Mouse (Mus musculus) midbrain, embryonic 13.5 days (tissue): ENCODE results near the gene Sh3bp4. TPM values are rescaled to one million over a fixed set of nuclear protein-coding genes. Genes with fewer than 3 reads are reported as not detected.
A peak's percentile ranks its signal among the peaks of the same experiment; 100 is the strongest.

Experiments used
- ATAC-seq: fragments of 200-750 bp; cut with Nextera tagmentation; 2 replicates; pipeline ENCODE4 v1.8.0; 2017; ENCODE audit warnings: mild to moderate bottlenecking, moderate TSS enrichment, moderate library complexity
- H3K27ac ChIP-seq: fragments of 300-500 bp; sonication (generic); 2 replicates; pipeline ENCODE4 v1.5.1; 2015; ENCODE audit warnings: inconsistent platforms, mild to moderate bottlenecking, moderate library complexity
- H3K27me3 ChIP-seq: fragments of 300-500 bp; sonication (generic); 2 replicates; pipeline ENCODE4 v1.6.1; 2015; ENCODE audit warnings: mild to moderate bottlenecking, inconsistent platforms
- H3K36me3 ChIP-seq: fragments of 300-500 bp; sonication (generic); 2 replicates; pipeline ENCODE4 v1.6.1; 2015; ENCODE audit warnings: mild to moderate bottlenecking, inconsistent platforms
- H3K4me1 ChIP-seq: fragments of 300-500 bp; sonication (generic); replicated peaks from 2 replicates; pipeline ENCODE4 v1.6.1; 2015; ENCODE audit warnings: inconsistent platforms
- H3K4me2 ChIP-seq: fragments of 300-500 bp; sonication (generic); replicated peaks from 2 replicates; pipeline ENCODE4 v1.6.1; 2015; ENCODE audit warnings: moderate library complexity, mild to moderate bottlenecking, inconsistent platforms
- H3K4me3 ChIP-seq: fragments of 300-500 bp; sonication (generic); replicated peaks from 2 replicates; pipeline ENCODE4 v1.5.1; 2015; ENCODE audit warnings: mild to moderate bottlenecking, inconsistent platforms
- H3K9ac ChIP-seq: fragments of 300-500 bp; sonication (generic); replicated peaks from 2 replicates; pipeline ENCODE4 v1.6.1; 2015; ENCODE audit warnings: mild to moderate bottlenecking, inconsistent platforms
- H3K9me3 ChIP-seq: fragments of 300-500 bp; sonication (generic); 2 replicates; pipeline ENCODE4 v1.6.1; 2016; ENCODE audit warnings: mild to moderate bottlenecking, inconsistent platforms
- whole genome bisulfite sequencing: fragments of 180-500 bp; shearing (Covaris S2); methylation state at CpG from one replicate; pipeline ENCODE4 v1.1.7; 2015; 5-methylcytosine and 5-hydroxymethylcytosine counted together
- polyA plus RNA-seq: library from polyadenylated mRNA; unstranded; fragments of >200 nt; fragmentation: Nextera tagmentation; extraction: Ambion mirVana; gene quantifications from 2 replicates; pipeline ENCODE4 v1.2.1, GENCODE M21; 2015

Sh3bp4 gene
- polyA plus RNA-seq, 1 experiment from 2014 or later = 13.2 TPM

DNA sequence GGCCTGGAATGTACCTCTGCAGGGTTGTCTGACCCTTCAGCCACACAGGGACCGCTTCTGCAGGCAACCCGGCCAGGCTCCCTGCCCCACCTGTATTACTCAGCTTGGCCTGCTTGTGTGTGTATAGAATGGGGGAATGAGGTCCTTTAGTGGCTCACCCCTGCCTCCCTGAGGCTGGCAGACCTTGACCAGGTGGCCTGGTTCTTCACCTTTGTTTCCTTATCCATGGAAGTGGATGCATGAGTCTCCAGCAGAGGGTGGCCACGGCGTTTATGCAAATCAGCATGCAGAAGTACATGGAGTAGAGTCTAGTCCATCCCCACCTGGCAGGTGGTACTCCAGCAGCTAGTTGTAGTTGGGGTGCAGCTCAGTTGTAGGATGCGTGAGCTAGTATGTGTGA lies 48.6 kb downstream of the Sh3bp4 start:
- Histone ChIP-seq H3K9ac (no peak overlapping the region), H3K36me3 (no peaks in the 10 kb centered on the region), H3K4me2 (no peak overlapping the region), H3K27me3 (no peaks in the 10 kb centered on the region), H3K27ac (no peak overlapping the region), H3K9me3 (no peaks in the 10 kb centered on the region), H3K4me3 (no peak overlapping the region), H3K4me1 (peaks cover 19% of the 10 kb centered on the region)
- no peak for ATAC-seq
- WGBS = 84% methylated on average over 5 of the region's 5 CpGs

GRCm38 (mm10) chr1:89120290-89120689 lies 50.1 kb downstream of the Sh3bp4 start:
- ATAC-seq = no peak
- H3K4me3 ChIP-seq = no peak overlapping the region
- WGBS = 76% methylated on average over 4 of the region's 4 CpGs
- H3K4me2 ChIP-seq = no peak overlapping the region
- no peak overlapping the region for H3K27ac ChIP-seq
- no peaks in the 10 kb centered on the region for H3K9me3 ChIP-seq
- H3K4me1 ChIP-seq = peaks cover 19% of the 10 kb centered on the region
- H3K9ac ChIP-seq = no peak overlapping the region
- H3K27me3 ChIP-seq = no peaks in the 10 kb centered on the region
- no peaks in the 10 kb centered on the region for H3K36me3 ChIP-seq

- Histone ChIP-seq H3K4me2 (no peak overlapping the region), H3K9ac (no peak overlapping the region), H3K4me1 (peaks cover 19% of the 10 kb centered on the region), H3K27ac (no peak overlapping the region), H3K27me3 (no peaks in the 10 kb centered on the region), H3K4me3 (no peak overlapping the region), H3K36me3 (no peaks in the 10 kb centered on the region), H3K9me3 (no peaks in the 10 kb centered on the region)
- WGBS = 80% methylated on average over 8 of the region's 8 CpGs
- no peak for ATAC-seq
Measured at GRCm38 (mm10) chr1:89121466-89121865, 51.3 kb downstream of the Sh3bp4 start.

DNA sequence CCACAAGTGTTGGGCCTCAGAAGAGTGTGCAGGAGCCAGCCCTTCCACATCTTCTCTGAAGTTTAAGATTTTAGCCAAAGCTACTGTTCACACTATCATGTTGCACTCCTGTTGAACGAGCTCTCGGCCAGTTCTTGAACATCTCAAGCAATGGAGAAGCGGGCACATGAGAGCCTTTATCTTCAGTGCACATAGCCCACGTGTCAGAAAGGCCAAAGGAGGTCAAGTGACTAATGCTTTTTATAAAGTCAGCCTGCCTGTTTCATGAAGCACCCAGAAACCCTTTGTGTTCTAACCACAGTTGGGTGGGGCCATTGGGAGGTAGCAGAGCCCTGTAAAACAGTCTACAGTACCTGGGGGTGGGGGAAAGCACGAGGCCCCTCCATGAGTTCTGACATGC lies 52.2 kb downstream of the Sh3bp4 start:
- Histone ChIP-seq H3K4me3 (no peak overlapping the region), H3K9me3 (peaks cover 6% of the 10 kb centered on the region; the same call in 1 of the 2 replicates), H3K4me2 (no peak overlapping the region), H3K9ac (no peak overlapping the region), H3K36me3 (peaks cover 3% of the 10 kb centered on the region; the same call in 1 of the 2 replicates), H3K4me1 (peaks cover 19% of the 10 kb centered on the region), H3K27ac (no peak overlapping the region), H3K27me3 (no peaks in the 10 kb centered on the region)
- ATAC-seq = no peak
- WGBS = 79% methylated on average over 5 of the region's 5 CpGs

DNA sequence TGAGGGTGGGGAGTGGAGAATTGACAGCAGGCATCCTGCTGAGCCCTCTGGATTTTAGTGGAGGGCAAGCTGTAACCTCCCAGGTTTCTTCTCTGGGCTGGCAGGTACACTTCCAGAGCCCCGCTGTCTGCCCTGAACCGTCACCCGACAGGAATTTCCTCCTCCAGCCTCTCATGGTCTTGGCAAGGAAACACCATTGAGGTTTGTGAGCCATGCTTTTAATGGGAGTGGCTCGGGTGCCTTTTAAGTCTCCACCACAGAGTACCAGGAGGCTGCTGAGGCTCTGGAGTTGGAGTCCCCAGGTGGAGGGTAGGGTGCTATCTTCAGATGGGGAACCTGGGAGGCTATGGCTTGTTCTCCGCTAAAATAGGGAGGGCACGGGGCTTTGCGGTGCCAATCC lies 53.9 kb downstream of the Sh3bp4 start:
- 91% methylated on average over 7 of the region's 7 CpGs for WGBS
- Histone ChIP-seq H3K9me3 (peaks cover 6% of the 10 kb centered on the region; the same call in 1 of the 2 replicates), H3K27me3 (no peaks in the 10 kb centered on the region), H3K4me1 (peaks cover 19% of the 10 kb centered on the region), H3K36me3 (peaks cover 3% of the 10 kb centered on the region; the same call in 1 of the 2 replicates), H3K4me3 (no peak overlapping the region), H3K4me2 (no peak overlapping the region), H3K27ac (no peak overlapping the region), H3K9ac (no peak overlapping the region)
- ATAC-seq = no peak

GRCm38 (mm10) chr1:89127163-89127562 lies 56.9 kb downstream of the Sh3bp4 start:
- WGBS = 96% methylated on average over 3 of the region's 3 CpGs
- Histone ChIP-seq H3K4me3 (no peak overlapping the region), H3K27me3 (no peaks in the 10 kb centered on the region), H3K27ac (no peak overlapping the region), H3K9me3 (peaks cover 6% of the 10 kb centered on the region; the same call in 1 of the 2 replicates), H3K36me3 (peaks cover 3% of the 10 kb centered on the region; the same call in 1 of the 2 replicates), H3K9ac (no peak overlapping the region), H3K4me2 (no peak overlapping the region), H3K4me1 (no peaks in the 10 kb centered on the region)
- ATAC-seq = no peak

GRCm38 (mm10) chr1:89130429-89130828 lies 60.2 kb downstream of the Sh3bp4 start:
- H3K9me3 ChIP-seq = peaks cover 6% of the 10 kb centered on the region; the same call in 1 of the 2 replicates
- no peak overlapping the region for H3K27ac ChIP-seq
- WGBS = 78% methylated on average over 6 of the region's 6 CpGs
- peaks cover 3% of the 10 kb centered on the region; the same call in 1 of the 2 replicates for H3K36me3 ChIP-seq
- H3K27me3 ChIP-seq = no peaks in the 10 kb centered on the region
- no peaks in the 10 kb centered on the region for H3K4me1 ChIP-seq
- H3K4me3 ChIP-seq = no peak overlapping the region
- no peak for ATAC-seq
- H3K9ac ChIP-seq = no peak overlapping the region
- no peak overlapping the region for H3K4me2 ChIP-seq

DNA sequence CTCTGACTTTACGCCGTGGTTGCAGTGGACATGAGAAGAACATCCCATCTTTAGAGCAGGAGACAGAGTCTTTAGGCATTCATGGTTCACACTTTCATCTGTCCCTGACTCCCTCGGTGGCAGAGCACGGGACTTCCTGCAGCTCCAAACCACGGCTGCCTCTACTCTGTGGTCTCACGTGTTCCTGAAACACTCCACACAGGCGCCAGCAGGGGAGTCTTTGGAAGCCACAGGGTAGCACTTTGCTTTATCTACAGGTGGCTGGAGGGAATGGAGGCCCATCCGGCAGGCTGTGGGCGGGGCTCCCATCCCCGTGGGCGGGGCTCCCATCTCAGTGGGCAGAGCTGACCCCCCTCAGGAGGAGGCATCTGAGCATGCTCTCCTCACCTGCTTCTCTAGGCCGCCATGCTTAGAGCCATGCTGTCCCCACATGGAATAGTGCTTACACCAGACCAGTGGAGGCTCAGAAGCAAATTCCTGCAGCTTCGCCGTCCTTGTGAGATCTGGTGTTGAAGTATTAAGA lies 60.9 kb downstream of the Sh3bp4 start:
- Histone ChIP-seq H3K36me3 (peaks cover 3% of the 10 kb centered on the region; the same call in 1 of the 2 replicates), H3K9ac (no peak overlapping the region), H3K4me1 (peaks cover 5% of the 10 kb centered on the region), H3K27ac (no peak overlapping the region), H3K4me2 (no peak overlapping the region), H3K27me3 (no peaks in the 10 kb centered on the region), H3K4me3 (no peak overlapping the region), H3K9me3 (peaks cover 6% of the 10 kb centered on the region; the same call in 1 of the 2 replicates)
- ATAC-seq = no peak
- WGBS = 82% methylated on average over 14 of the region's 14 CpGs

DNA sequence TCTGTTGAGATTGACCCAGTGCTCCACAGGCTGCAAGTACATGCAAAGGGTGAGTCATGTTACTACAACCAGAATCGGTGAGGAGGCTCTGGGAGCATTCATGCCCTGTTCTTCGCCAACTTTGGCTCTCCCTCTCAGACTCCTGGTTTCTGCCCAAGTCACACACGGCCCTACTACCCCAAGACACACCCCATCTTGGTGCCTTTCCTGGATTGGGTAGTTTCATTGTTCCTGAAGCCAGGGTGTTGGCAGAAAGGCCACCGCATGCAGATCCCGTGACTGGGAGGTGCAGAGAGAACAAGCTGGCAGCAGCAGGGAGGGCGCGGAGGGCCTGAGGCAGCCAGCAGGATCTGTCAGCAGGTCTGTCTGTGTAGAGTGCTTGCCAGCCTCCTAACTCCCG lies 61.5 kb downstream of the Sh3bp4 start:
- WGBS = 89% methylated on average over 8 of the region's 8 CpGs
- no peak for ATAC-seq
- Histone ChIP-seq H3K27me3 (no peaks in the 10 kb centered on the region), H3K4me2 (no peak overlapping the region), H3K9ac (no peak overlapping the region), H3K4me3 (no peak overlapping the region), H3K9me3 (peaks cover 4% of the 10 kb centered on the region; the same call in 1 of the 2 replicates), H3K27ac (no peak overlapping the region), H3K36me3 (peaks cover 3% of the 10 kb centered on the region; the same call in 1 of the 2 replicates), H3K4me1 (peaks cover 12% of the 10 kb centered on the region)

DNA sequence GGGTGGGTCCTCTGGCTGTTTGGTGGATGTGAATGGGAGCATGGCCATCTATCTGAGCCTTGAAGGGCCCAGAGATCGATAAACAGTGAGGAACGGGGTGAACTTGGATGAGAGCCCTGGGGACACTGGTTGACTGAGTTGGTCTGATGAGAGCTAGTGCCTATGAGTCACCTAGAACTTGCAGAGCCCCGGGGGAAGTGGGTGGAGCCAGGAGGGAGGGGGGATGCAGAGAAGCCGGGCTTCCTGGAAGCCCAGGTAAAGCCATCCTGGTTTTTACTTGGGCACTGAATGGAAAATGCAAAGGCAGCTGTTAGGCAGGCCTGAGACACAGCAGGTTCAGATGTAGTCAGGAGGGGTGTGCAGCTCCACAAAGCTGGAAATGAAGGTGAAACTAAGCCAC lies 63.1 kb downstream of the Sh3bp4 start:
- 92% methylated on average over 4 of the region's 4 CpGs for WGBS
- H3K4me1 ChIP-seq = peaks cover 18% of the 10 kb centered on the region
- H3K4me3 ChIP-seq = no peak overlapping the region
- no peak overlapping the region for H3K27ac ChIP-seq
- no peak overlapping the region for H3K9ac ChIP-seq
- H3K4me2 ChIP-seq = no peak overlapping the region
- H3K36me3 ChIP-seq = no peaks in the 10 kb centered on the region
- H3K27me3 ChIP-seq = no peaks in the 10 kb centered on the region
- no peaks in the 10 kb centered on the region for H3K9me3 ChIP-seq
- no peak for ATAC-seq

GRCm38 (mm10) chr1:89133717-89134116 lies 63.5 kb downstream of the Sh3bp4 start:
- Histone ChIP-seq H3K36me3 (no peaks in the 10 kb centered on the region), H3K9ac (no peak overlapping the region)

GRCm38 (mm10) chr1:89136089-89136811 lies 66.0 kb downstream of the Sh3bp4 start:
- WGBS = 74% methylated on average over 13 of the region's 13 CpGs
- no peaks in the 10 kb centered on the region for H3K9me3 ChIP-seq
- peak; percentile 16; the same call in 1 of the 2 replicates for ATAC-seq
- no peak overlapping the region for H3K4me2 ChIP-seq
- H3K4me1 ChIP-seq = peaks cover 18% of the 10 kb centered on the region
- H3K4me3 ChIP-seq = no peak overlapping the region
- no peaks in the 10 kb centered on the region for H3K27me3 ChIP-seq
- peaks cover 16% of the 10 kb centered on the region for H3K36me3 ChIP-seq
- H3K9ac ChIP-seq = no peak overlapping the region
- no peak overlapping the region for H3K27ac ChIP-seq

More at GRCm38 (mm10) chr1:89133717-89134116, 63.5 kb downstream of the Sh3bp4 start:
- Histone ChIP-seq H3K27me3 (no peaks in the 10 kb centered on the region), H3K9me3 (no peaks in the 10 kb centered on the region), H3K4me3 (no peak overlapping the region), H3K27ac (no peak overlapping the region), H3K4me1 (peaks cover 18% of the 10 kb centered on the region), H3K4me2 (no peak overlapping the region)
- 92% methylated on average over 4 of the region's 4 CpGs for WGBS
- no peak for ATAC-seq
